Mouse (Mus musculus): ENCODE measurements at regions not wholly inside any gene's neighbourhood (a gene's known extent, or its start where the extent isn't known, plus 50 kb on each side); places are given as distances from the start of the nearest gene placed in this dataset.

DNA sequence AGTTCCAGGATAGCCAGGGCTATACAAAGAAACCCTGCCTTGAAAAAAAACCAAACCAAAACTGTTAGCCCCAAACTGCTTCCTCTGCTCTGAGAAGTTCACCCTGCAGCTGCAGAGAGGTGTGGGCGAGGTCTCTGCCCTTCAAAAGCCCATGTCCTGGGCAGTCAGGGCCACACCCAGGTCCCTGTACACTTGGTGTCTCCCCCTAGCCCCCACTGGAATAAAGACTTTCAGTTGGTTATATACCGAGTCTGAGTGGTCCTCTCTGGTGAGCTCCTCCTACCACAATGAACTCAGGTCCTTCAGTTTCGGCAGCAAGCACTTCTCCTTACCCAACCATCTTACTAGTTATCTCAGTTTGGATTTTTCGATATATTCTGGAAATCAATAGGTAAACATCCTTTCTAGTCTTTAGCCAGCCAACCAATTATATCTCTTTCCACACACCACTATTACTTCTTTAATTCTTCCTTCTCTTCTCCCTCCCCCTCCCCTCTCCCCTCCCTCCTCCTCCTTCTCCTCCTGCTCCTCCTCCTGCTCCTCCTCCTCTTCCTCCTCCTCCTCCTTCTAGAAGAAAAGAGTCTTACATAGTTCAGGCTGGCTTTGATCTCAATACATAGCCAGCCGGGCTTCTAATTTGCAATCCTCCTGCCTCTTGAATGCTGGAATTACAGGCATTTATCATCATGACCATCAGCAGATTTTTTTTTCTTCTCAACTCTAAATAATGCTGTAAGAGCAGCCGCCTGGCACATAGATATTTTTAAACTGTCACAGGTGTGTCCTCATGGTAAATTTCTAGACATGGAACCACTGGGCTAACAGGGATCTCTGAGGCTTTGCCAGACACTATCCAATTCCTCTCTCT lies 103.9 kb upstream of the Max start:
- Histone ChIP-seq H3K4me3 (no peak overlapping the region), H3K9ac (no peak overlapping the region), H3K9me3 (no peaks in the 10 kb centered on the region), H3K27me3 (peaks cover 9% of the 10 kb centered on the region; the same call in 1 of the 2 replicates), H3K4me2 (no peak overlapping the region), H3K4me1 (peaks cover 7% of the 10 kb centered on the region), H3K27ac (no peak overlapping the region), H3K36me3 (no peaks in the 10 kb centered on the region)
- 57% methylated on average over 6 of the region's 6 CpGs for WGBS
- ATAC-seq (ENCODE audit: insufficient number of reproducible peaks, insufficient read depth, low FRiP score, low TSS enrichment, low read depth) = no peak

- Histone ChIP-seq H3K27me3 (peaks cover 9% of the 10 kb centered on the region; the same call in 1 of the 2 replicates), H3K9ac (no peak overlapping the region), H3K9me3 (no peaks in the 10 kb centered on the region), H3K4me1 (peaks cover 20% of the 10 kb centered on the region), H3K36me3 (no peaks in the 10 kb centered on the region), H3K4me3 (no peak overlapping the region), H3K27ac (no peak overlapping the region), H3K4me2 (no peak overlapping the region)
- ATAC-seq (ENCODE audit: insufficient number of reproducible peaks, insufficient read depth, low FRiP score, low TSS enrichment, low read depth) = no peak
- WGBS = 56% methylated on average over 4 of the region's 4 CpGs
These were observed 102.0 kb upstream of the Max start for GRCm38 (mm10) chr12:77064048-77064447.

GRCm38 (mm10) chr12:77061562-77061847 lies 99.5 kb upstream of the Max start:
- peaks cover 20% of the 10 kb centered on the region for H3K4me1 ChIP-seq
- H3K9me3 ChIP-seq = no peaks in the 10 kb centered on the region
- no peak for ATAC-seq (ENCODE audit: insufficient number of reproducible peaks, insufficient read depth, low FRiP score, low TSS enrichment, low read depth)
- H3K9ac ChIP-seq = no peak overlapping the region
- peaks cover 28% of the 10 kb centered on the region for H3K27me3 ChIP-seq
- H3K36me3 ChIP-seq = no peaks in the 10 kb centered on the region
- no peak overlapping the region for H3K4me2 ChIP-seq
- no peak overlapping the region for H3K27ac ChIP-seq
- no peak overlapping the region for H3K4me3 ChIP-seq
- 79% methylated on average over 5 of the region's 5 CpGs for WGBS

DNA sequence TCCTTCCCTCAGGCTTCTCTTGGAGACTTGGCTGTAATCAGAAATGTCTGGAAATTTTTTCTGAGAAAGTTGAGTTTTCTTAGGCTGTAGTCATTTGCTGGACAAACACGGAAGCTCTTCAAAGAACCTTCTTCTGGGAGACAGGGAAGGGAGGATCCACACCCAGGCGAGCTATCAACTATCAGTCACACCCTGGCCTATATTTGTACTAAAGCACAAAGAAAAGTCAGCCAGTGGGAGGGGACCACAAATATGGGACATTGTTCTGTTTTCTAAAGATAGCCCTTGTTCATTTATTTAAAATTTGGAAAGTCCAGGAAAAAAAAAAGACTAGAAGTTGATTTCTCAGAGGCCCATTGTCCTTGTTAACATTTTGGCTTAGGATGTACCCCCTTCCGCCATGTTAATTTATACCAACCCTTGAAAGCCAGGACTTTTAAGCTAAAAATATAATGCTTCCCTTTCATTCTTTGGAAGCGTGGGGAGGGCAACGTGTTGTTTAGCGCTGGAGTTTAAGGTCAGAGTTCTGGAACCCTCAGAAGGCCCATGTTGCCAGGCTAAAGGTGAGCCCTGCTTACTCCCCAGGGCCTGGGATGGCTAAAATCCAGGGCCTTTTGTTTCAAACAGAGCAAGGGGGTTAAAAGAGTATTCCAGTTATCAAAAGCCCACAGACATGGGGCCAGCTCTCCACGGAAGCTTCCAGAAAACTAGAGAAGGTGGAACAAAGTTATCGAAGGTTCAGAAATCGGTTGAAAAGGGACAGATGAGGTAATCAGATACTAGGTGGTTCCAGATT lies 99.0 kb upstream of the Max start:
- Histone ChIP-seq H3K4me1 (peaks cover 20% of the 10 kb centered on the region), H3K27ac (peak overlapping the region; percentile 62; the same call in 1 of the 2 replicates), H3K27me3 (peaks cover 28% of the 10 kb centered on the region), H3K9ac (no peak overlapping the region), H3K4me3 (no peak overlapping the region), H3K9me3 (no peaks in the 10 kb centered on the region), H3K4me2 (peak overlapping the region; percentile 58), H3K36me3 (no peaks in the 10 kb centered on the region)
- no peak for ATAC-seq (ENCODE audit: insufficient number of reproducible peaks, insufficient read depth, low FRiP score, low TSS enrichment, low read depth)
- 67% methylated on average over 9 of the region's 9 CpGs for WGBS

DNA sequence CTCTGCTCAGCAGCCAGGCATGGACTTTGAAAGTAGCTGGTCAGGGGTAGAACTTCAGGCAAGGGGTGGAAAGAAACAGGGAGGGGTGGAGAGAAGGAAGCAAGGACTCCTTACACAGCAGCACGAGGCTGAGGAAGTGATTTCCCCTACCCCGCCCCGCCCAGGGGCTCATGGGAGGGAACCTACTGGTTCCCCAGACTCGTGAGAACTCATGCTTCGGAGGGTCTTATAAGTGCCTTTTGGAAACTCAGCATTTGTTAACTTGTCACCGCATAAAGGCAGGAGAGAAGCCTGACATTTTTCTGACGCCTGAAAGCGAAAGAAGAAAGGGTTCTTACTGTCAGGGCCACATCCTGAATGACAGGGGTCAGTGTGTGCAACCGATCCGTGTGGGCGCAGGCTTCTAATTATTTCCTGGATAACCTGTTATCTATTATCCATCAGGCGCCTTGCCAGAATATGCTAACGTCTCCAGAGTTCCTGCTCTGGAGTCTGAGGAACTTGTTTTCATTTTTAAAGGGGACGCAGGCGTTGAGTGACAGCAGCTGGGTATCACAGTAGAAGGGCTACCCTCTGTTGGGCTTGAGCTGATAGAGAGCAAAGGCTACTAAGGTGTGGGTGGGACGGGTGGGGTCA lies 98.2 kb upstream of the Max start:
- Histone ChIP-seq H3K9me3 (no peaks in the 10 kb centered on the region), H3K4me3 (peak overlapping the region; percentile 29), H3K36me3 (no peaks in the 10 kb centered on the region), H3K27ac (peak overlapping the region; percentile 62; the same call in 1 of the 2 replicates), H3K4me1 (peaks cover 20% of the 10 kb centered on the region), H3K27me3 (peaks cover 36% of the 10 kb centered on the region), H3K4me2 (peak overlapping the region; percentile 58), H3K9ac (no peak overlapping the region)
- no peak for ATAC-seq (ENCODE audit: insufficient number of reproducible peaks, insufficient read depth, low FRiP score, low TSS enrichment, low read depth)
- WGBS = 11% methylated on average over 16 of the region's 16 CpGs

DNA sequence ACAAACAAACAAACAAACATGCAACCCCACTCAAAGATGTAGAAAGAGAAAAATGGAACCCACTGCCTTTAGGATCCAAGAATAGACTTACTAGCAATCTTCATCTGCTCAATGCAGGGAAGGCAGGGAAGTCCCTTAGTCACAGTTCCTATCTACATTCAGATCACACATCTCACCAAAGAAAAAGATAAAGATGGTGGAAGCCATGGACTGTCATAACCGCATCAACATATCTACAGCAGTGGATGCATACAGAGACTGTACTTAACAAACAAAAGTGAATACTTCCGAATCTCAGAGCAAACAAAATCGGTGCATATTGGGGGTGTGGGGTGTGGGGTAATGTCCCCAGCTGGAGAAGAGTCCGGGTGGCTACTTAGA lies 97.7 kb upstream of the Max start:
- no peaks in the 10 kb centered on the region for H3K36me3 ChIP-seq
- H3K27ac ChIP-seq = no peak overlapping the region
- peaks cover 39% of the 10 kb centered on the region for H3K27me3 ChIP-seq
- H3K9me3 ChIP-seq = no peaks in the 10 kb centered on the region
- 83% methylated on average over 4 of the region's 4 CpGs for WGBS
- 0 out of 2 replicates have a peak overlapping the region, but pooled peaks have one; percentile 29 for H3K4me3 ChIP-seq
- ATAC-seq (ENCODE audit: insufficient number of reproducible peaks, insufficient read depth, low FRiP score, low TSS enrichment, low read depth) = no peak
- H3K4me1 ChIP-seq = peaks cover 20% of the 10 kb centered on the region
- H3K9ac ChIP-seq = no peak overlapping the region
- peak overlapping the region; percentile 58 for H3K4me2 ChIP-seq

DNA sequence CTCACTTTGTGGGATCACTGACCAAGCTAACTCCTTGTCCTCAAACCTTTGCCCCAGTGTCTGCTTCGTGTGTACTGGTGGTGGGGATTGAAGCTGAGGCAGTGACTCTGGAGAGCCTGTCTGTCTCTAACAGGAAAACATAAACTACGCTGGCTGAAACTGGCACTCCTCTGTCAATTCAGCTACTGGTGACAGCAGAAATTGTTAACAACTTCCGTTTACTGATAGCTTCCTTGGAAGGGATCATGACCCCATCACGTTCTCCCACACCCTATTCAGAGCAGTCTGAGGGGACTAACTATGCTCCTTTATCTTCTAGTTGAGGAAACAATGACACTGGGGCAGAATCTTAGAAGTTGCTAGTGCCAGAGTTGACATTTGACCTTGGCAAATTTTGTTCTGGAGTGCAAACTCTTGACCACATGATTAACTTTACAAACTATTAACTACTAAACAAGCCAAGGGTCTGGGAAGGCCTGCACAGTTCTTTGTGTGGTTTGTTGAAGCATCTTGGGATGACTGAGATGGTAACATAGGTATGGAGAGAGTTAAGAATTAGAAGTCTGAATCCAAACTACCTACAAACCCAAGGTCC lies 96.7 kb upstream of the Max start:
- 35% methylated on average over 4 of the region's 4 CpGs for WGBS
- Histone ChIP-seq H3K9ac (no peak overlapping the region), H3K4me3 (no peak overlapping the region), H3K27ac (no peak overlapping the region), H3K9me3 (no peaks in the 10 kb centered on the region), H3K4me2 (no peak overlapping the region), H3K4me1 (peaks cover 20% of the 10 kb centered on the region), H3K36me3 (no peaks in the 10 kb centered on the region), H3K27me3 (peaks cover 33% of the 10 kb centered on the region)
- no peak for ATAC-seq (ENCODE audit: insufficient number of reproducible peaks, insufficient read depth, low FRiP score, low TSS enrichment, low read depth)

DNA sequence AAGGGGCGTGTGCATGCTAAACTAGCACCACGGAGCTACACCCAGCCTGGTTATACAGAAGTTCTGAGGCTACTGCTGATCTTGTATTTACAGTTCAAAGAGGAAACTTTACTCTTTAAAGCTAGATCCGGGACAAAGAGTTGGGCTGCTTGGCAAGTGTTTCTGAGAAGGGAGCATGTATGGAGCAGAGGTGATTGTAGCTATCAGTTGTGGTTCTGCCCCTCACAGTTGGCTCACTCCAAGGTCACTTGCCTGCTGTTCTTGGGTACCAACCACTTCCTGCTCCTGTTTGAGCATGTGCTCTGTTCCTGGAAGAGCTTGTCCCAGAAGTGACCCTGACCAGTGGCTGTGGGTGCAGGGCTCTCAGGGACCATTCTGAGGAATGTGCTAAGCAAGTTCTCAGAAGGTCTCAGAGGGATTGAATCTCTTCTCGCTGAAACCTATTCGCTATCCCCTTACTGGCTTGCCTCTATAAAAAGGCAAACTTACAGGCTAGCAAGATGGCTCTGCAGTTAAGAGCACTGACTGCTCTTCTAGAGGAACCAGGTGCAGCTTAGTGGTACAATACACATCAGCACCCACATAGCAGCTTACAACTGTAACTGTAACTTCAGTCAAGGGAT lies 94.9 kb upstream of the Max start:
- H3K36me3 ChIP-seq = no peaks in the 10 kb centered on the region
- peaks cover 34% of the 10 kb centered on the region for H3K27me3 ChIP-seq
- WGBS = 74% methylated on average over 5 of the region's 5 CpGs
- no peak overlapping the region for H3K27ac ChIP-seq
- no peak overlapping the region for H3K4me3 ChIP-seq
- H3K9me3 ChIP-seq = no peaks in the 10 kb centered on the region
- peaks cover 20% of the 10 kb centered on the region for H3K4me1 ChIP-seq
- H3K4me2 ChIP-seq = no peak overlapping the region
- ATAC-seq (ENCODE audit: insufficient number of reproducible peaks, insufficient read depth, low FRiP score, low TSS enrichment, low read depth) = no peak
- H3K9ac ChIP-seq = no peak overlapping the region

- WGBS = 82% methylated on average over 5 of the region's 5 CpGs
- peaks cover 52% of the 10 kb centered on the region for H3K27me3 ChIP-seq
These were observed 92.7 kb upstream of the Max start for GRCm38 (mm10) chr12:77054700-77055099.

DNA sequence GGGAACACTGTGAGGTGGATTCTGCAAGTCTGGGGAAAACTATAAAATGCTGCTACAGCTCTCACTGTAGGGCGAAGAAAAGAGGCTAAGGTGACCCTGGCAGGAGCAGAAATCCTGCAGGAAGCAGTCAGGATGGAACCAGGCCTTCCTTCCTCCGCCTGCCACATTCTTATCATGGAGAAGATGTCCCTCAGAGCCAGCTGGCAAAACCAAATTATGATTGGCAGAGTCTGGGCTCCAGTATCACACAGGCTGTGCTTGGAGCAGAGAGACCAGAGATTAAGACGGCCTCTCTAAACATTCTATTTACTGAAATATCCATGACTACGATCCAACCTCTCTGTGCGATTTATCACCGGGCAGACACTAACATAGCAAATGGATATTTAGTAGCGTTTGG lies 92.2 kb upstream of the Max start:
- Histone ChIP-seq H3K27me3 (peaks cover 57% of the 10 kb centered on the region), H3K4me2 (no peak overlapping the region), H3K9me3 (no peaks in the 10 kb centered on the region), H3K4me1 (no peaks in the 10 kb centered on the region), H3K4me3 (no peak overlapping the region), H3K27ac (no peak overlapping the region), H3K36me3 (no peaks in the 10 kb centered on the region), H3K9ac (no peak overlapping the region)
- ATAC-seq (ENCODE audit: insufficient number of reproducible peaks, insufficient read depth, low FRiP score, low TSS enrichment, low read depth) = no peak
- 93% methylated on average over 7 of the region's 7 CpGs for WGBS

More at GRCm38 (mm10) chr12:77054700-77055099, 92.7 kb upstream of the Max start:
- H3K4me2 ChIP-seq = no peak overlapping the region
- no peak for ATAC-seq (ENCODE audit: insufficient number of reproducible peaks, insufficient read depth, low FRiP score, low TSS enrichment, low read depth)
- H3K27ac ChIP-seq = no peak overlapping the region
- no peaks in the 10 kb centered on the region for H3K36me3 ChIP-seq
- no peaks in the 10 kb centered on the region for H3K9me3 ChIP-seq
- peaks cover 1% of the 10 kb centered on the region for H3K4me1 ChIP-seq
- no peak overlapping the region for H3K9ac ChIP-seq
- no peak overlapping the region for H3K4me3 ChIP-seq

DNA sequence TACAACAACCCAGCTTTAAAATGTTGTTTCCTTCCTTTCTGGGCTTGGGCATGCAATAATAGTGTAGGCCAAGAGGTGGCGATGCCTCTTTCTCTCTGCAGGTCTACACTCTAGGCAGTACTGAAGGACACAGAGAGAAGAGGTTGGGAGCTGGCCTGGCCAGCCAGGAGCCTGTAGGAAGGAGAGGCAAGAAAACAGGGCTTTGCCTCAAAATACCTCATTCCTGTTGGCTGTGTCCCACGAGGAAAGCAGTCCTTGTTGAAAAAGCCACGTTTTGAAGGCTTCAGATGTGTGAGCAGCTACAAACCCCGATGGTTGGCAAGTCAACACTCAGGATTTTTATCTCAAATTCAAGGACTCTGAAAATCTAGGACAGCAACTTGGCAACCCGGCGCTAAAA lies 90.9 kb upstream of the Max start:
- no peak overlapping the region for H3K27ac ChIP-seq
- ATAC-seq (ENCODE audit: insufficient number of reproducible peaks, insufficient read depth, low FRiP score, low TSS enrichment, low read depth) = no peak
- H3K4me2 ChIP-seq = no peak overlapping the region
- WGBS = 67% methylated on average over 6 of the region's 6 CpGs
- H3K36me3 ChIP-seq = no peaks in the 10 kb centered on the region
- H3K4me3 ChIP-seq = no peak overlapping the region
- H3K4me1 ChIP-seq = no peaks in the 10 kb centered on the region
- H3K9me3 ChIP-seq = no peaks in the 10 kb centered on the region
- no peak overlapping the region for H3K9ac ChIP-seq
- H3K27me3 ChIP-seq = peaks cover 60% of the 10 kb centered on the region
